Mouse (Mus musculus): ENCODE measurements at regions not wholly inside any gene's neighbourhood (a gene's known extent, or its start where the extent isn't known, plus 50 kb on each side); places are given as distances from the start of the nearest gene placed in this dataset.

DNA sequence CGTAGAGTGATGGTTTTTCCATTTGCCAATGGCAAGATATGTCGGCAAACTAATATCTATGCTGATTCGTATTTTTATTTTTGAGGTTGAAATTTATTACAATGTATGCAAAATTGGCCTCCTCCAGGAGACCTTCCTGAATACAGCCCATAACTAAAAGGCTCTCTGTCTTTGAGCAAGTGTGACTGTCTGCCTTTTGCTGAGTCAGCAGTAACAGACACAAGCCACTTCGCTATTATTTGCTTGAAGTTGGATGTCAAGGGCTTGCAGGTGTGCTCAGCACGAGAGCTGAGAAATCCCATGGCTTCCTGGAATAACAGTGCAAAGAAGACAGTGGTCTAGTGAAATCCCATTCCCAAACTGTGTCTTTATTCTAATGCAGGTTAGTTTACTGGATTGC is 56.9 kb downstream of the Dmrt2 start:
- Histone ChIP-seq H3K9ac (ENCODE audit: low read length) (no peak overlapping the region), H3K4me2 (ENCODE audit: low read depth) (no peak overlapping the region), H3K4me1 (ENCODE audit: control insufficient read depth, insufficient read depth, low read length) (peaks cover 3% of the 10 kb centered on the region; the same call in 1 of the 2 replicates), H3K27me3 (ENCODE audit: control insufficient read depth, insufficient read depth, low read length) (no peaks in the 10 kb centered on the region), H3K9me3 (ENCODE audit: control insufficient read depth, low read length) (no peaks in the 10 kb centered on the region), H3K4me3 (ENCODE audit: low read depth, low read length) (no peak overlapping the region), H3K27ac (ENCODE audit: low read depth, low read length) (no peak overlapping the region), H3K36me3 (ENCODE audit: control insufficient read depth, insufficient read depth, low read length) (no peaks in the 10 kb centered on the region)
- ATAC-seq (ENCODE audit: insufficient read depth, low FRiP score, low TSS enrichment) (no peak), DNase-seq (ENCODE audit: low spot score) (no peak)
- 84% methylated on average over 5 of the region's 5 CpGs for WGBS

DNA sequence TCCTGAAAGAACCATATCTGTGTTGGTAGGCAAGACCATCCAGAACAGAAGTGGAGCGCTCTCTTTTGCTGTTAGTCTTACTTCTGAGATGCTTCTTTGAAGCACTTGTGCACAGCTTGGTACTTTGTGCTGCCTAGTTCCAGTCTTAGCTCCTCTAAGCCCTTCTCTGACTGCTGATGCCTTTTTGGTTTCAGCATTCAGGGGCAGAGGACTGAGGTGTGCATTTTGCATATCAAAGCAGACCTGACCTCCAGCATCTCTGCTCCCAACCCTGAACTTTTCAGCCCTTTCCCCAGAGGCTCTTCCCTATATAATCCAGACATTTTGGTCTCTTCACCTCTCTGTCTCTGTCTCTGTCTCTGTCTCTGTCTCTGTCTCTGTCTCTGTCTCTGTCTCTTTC is 57.4 kb downstream of the Dmrt2 start:
- DNase-seq (ENCODE audit: low spot score) (no peak), ATAC-seq (ENCODE audit: insufficient read depth, low FRiP score, low TSS enrichment) (no peak)
- WGBS, result 100% methylated on average over 1 of the region's 1 CpGs
- Histone ChIP-seq H3K27me3 (ENCODE audit: control insufficient read depth, insufficient read depth, low read length) (no peaks in the 10 kb centered on the region), H3K27ac (ENCODE audit: low read depth, low read length) (no peak overlapping the region), H3K9ac (ENCODE audit: low read length) (no peak overlapping the region), H3K4me1 (ENCODE audit: control insufficient read depth, insufficient read depth, low read length) (peaks cover 3% of the 10 kb centered on the region; the same call in 1 of the 2 replicates), H3K9me3 (ENCODE audit: control insufficient read depth, low read length) (no peaks in the 10 kb centered on the region), H3K4me3 (ENCODE audit: low read depth, low read length) (no peak overlapping the region), H3K4me2 (ENCODE audit: low read depth) (no peak overlapping the region), H3K36me3 (ENCODE audit: control insufficient read depth, insufficient read depth, low read length) (no peaks in the 10 kb centered on the region)

DNA sequence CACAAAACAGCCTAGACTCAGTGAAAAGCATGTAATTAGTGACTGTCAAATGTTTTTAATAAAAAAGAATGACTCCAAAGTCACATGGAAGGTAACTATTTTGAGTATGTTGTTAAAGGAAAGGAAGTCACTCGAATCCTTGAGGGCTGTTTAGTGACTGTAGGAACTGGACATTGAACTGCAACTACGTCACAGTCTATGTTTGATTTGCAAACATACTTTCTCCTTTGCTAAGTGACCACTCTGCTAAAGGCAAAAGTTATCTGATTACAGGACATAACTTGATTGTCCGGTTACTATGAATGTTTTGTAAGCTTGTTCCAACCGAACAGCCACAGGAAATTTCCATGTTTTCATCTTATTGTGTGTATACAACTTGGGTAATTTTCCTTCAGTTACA is 106.2 kb downstream of the Dmrt2 start:
- H3K4me3 ChIP-seq (ENCODE audit: low read depth, low read length), result no peak overlapping the region
- no peaks in the 10 kb centered on the region for H3K27me3 ChIP-seq (ENCODE audit: control insufficient read depth, insufficient read depth, low read length)
- 89% methylated on average over 4 of the region's 4 CpGs for WGBS
- H3K36me3 ChIP-seq (ENCODE audit: control insufficient read depth, insufficient read depth, low read length), result no peaks in the 10 kb centered on the region
- H3K9me3 ChIP-seq (ENCODE audit: control insufficient read depth, low read length), result no peaks in the 10 kb centered on the region
- ATAC-seq (ENCODE audit: insufficient read depth, low FRiP score, low TSS enrichment), result no peak
- no peak overlapping the region for H3K9ac ChIP-seq (ENCODE audit: low read length)
- no peak overlapping the region for H3K4me2 ChIP-seq (ENCODE audit: low read depth)
- no peak overlapping the region for H3K27ac ChIP-seq (ENCODE audit: low read depth, low read length)
- no peaks in the 10 kb centered on the region for H3K4me1 ChIP-seq (ENCODE audit: control insufficient read depth, insufficient read depth, low read length)
- no peak for DNase-seq (ENCODE audit: low spot score)

DNA sequence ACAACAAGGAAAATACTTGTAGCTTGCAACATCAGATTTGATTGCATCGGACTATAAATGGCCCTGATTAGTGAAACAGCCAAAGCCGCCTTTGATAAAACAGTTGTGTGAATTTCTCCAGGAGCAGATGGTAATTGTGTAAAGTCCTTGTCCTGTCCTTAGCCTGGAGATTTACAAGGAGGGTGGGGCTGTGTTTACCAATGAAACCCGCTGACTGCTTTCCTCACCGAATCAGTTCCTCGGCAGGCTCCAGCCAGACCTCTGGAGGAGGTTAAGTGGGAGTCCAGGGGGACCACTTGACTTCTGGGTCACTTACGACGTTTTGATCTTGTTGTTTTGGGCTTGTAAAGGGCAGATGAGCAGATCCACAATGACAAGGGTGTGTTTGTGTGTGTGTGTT is 107.1 kb downstream of the Dmrt2 start:
- no peaks in the 10 kb centered on the region for H3K36me3 ChIP-seq (ENCODE audit: control insufficient read depth, insufficient read depth, low read length)
- ATAC-seq (ENCODE audit: insufficient read depth, low FRiP score, low TSS enrichment) (peak; percentile 27; the same call in 1 of the 2 replicates), DNase-seq (ENCODE audit: low spot score) (no peak)
- WGBS, result 37% methylated on average over 7 of the region's 7 CpGs
- no peaks in the 10 kb centered on the region for H3K27me3 ChIP-seq (ENCODE audit: control insufficient read depth, insufficient read depth, low read length)
- H3K4me3 ChIP-seq (ENCODE audit: low read depth, low read length), result no peak overlapping the region
- H3K4me2 ChIP-seq (ENCODE audit: low read depth), result no peak overlapping the region
- H3K9ac ChIP-seq (ENCODE audit: low read length), result no peak overlapping the region
- H3K27ac ChIP-seq (ENCODE audit: low read depth, low read length), result no peak overlapping the region
- no peaks in the 10 kb centered on the region for H3K4me1 ChIP-seq (ENCODE audit: control insufficient read depth, insufficient read depth, low read length)
- H3K9me3 ChIP-seq (ENCODE audit: control insufficient read depth, low read length), result no peaks in the 10 kb centered on the region

DNA sequence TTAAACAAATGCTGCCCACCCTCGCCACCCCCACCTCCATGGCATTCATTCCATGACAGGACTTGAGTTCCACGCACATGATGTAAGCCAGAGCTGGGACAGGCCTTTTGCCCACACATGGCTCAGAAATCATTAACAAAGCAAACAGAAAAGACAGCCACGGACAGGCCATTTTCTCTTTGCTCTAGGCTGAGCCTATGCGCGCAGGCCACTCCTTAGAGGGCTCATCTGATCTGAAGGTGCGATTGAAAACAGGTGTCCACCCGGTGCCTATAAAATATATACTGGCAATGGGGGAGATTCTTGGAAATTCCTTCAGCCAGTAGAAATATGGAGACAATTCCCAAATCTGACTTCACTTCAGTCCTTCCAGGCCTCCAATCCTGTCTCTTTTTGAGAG is 109.1 kb downstream of the Dmrt2 start:
- H3K9me3 ChIP-seq (ENCODE audit: control insufficient read depth, low read length), result no peaks in the 10 kb centered on the region
- 79% methylated on average over 7 of the region's 7 CpGs for WGBS
- ATAC-seq (ENCODE audit: insufficient read depth, low FRiP score, low TSS enrichment) (no peak), DNase-seq (ENCODE audit: low spot score) (no peak)
- no peaks in the 10 kb centered on the region for H3K4me1 ChIP-seq (ENCODE audit: control insufficient read depth, insufficient read depth, low read length)
- no peak overlapping the region for H3K4me3 ChIP-seq (ENCODE audit: low read depth, low read length)
- no peak overlapping the region for H3K9ac ChIP-seq (ENCODE audit: low read length)
- no peaks in the 10 kb centered on the region for H3K27me3 ChIP-seq (ENCODE audit: control insufficient read depth, insufficient read depth, low read length)
- H3K27ac ChIP-seq (ENCODE audit: low read depth, low read length), result no peak overlapping the region
- no peaks in the 10 kb centered on the region for H3K36me3 ChIP-seq (ENCODE audit: control insufficient read depth, insufficient read depth, low read length)
- no peak overlapping the region for H3K4me2 ChIP-seq (ENCODE audit: low read depth)

DNA sequence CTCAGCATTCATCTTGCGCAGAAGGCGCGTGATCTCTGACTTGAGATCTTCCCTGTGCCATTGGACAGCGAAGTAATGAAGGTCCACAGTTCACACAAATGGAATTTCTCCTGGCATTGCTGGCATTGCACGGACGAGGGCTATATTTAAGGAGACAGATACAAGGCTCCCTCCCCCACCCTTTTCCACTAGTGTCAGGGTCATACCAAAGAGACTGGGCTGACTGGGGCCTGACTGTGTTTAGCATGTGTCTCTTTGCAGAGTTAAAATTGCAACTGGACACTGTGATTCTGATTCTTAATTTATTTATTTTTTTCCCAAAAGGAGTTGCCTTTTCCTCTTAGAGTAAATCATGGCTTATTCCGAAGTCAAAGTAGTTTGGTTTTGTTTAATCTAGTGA is 130.5 kb downstream of the Dmrt2 start:
- no peaks in the 10 kb centered on the region for H3K27me3 ChIP-seq (ENCODE audit: control insufficient read depth, insufficient read depth, low read length)
- H3K4me1 ChIP-seq (ENCODE audit: control insufficient read depth, insufficient read depth, low read length), result no peaks in the 10 kb centered on the region
- 90% methylated on average over 7 of the region's 7 CpGs for WGBS
- H3K4me3 ChIP-seq (ENCODE audit: low read depth, low read length), result no peak overlapping the region
- H3K4me2 ChIP-seq (ENCODE audit: low read depth), result no peak overlapping the region
- no peak overlapping the region for H3K9ac ChIP-seq (ENCODE audit: low read length)
- no peaks in the 10 kb centered on the region for H3K9me3 ChIP-seq (ENCODE audit: control insufficient read depth, low read length)
- H3K27ac ChIP-seq (ENCODE audit: low read depth, low read length), result no peak overlapping the region
- H3K36me3 ChIP-seq (ENCODE audit: control insufficient read depth, insufficient read depth, low read length), result no peaks in the 10 kb centered on the region
- DNase-seq (ENCODE audit: low spot score) (no peak), ATAC-seq (ENCODE audit: insufficient read depth, low FRiP score, low TSS enrichment) (no peak)

DNA sequence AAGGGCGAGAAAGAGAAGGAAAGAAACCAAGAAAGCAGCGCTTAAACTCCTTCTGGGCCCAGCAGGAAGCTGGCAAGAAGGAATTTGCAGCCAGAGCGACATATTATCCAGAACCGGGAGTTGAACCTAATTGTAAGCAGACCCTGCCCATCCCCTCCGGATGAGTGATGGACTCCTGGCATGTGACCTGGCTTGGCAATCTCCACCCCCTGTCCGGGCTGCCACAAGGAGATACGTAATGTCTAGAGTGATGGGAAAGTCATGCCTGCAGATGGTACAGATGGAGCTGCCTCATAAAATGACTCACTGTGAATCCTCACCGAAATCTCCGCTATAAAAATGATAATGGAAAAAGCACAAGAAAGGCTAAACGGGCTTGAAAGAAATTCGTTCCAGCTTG is 133.1 kb downstream of the Dmrt2 start:
- Histone ChIP-seq H3K4me1 (ENCODE audit: control insufficient read depth, insufficient read depth, low read length) (no peaks in the 10 kb centered on the region), H3K4me3 (ENCODE audit: low read depth, low read length) (no peak overlapping the region), H3K27ac (ENCODE audit: low read depth, low read length) (no peak overlapping the region), H3K9me3 (ENCODE audit: control insufficient read depth, low read length) (no peaks in the 10 kb centered on the region), H3K27me3 (ENCODE audit: control insufficient read depth, insufficient read depth, low read length) (no peaks in the 10 kb centered on the region), H3K4me2 (ENCODE audit: low read depth) (no peak overlapping the region), H3K36me3 (ENCODE audit: control insufficient read depth, insufficient read depth, low read length) (no peaks in the 10 kb centered on the region), H3K9ac (ENCODE audit: low read length) (no peak overlapping the region)
- DNase-seq (ENCODE audit: low spot score) (no peak), ATAC-seq (ENCODE audit: insufficient read depth, low FRiP score, low TSS enrichment) (no peak)
- WGBS, result 55% methylated on average over 11 of the region's 11 CpGs

DNA sequence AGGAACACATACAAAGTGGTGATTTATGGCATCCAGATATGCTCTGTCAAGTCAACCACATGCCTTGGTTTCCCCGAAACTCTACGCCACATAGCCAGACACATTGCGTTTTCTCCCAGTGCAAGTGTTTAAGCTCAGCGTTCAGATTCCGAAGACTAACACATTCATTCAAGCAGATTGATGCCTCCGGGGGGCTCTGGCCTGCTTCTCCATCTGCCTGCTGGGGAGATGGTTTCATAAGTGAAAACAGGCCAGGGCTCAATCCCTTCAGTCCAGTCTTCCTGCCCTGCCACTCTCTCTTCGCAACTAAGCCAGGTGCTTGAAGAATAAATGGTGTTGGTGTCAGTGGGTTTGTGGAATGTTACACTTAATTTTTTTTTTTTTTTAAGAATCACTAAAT is 141.4 kb downstream of the Dmrt2 start:
- H3K27ac ChIP-seq (ENCODE audit: low read depth, low read length), result no peak overlapping the region
- H3K9me3 ChIP-seq (ENCODE audit: control insufficient read depth, low read length), result no peaks in the 10 kb centered on the region
- no peak overlapping the region for H3K4me2 ChIP-seq (ENCODE audit: low read depth)
- H3K36me3 ChIP-seq (ENCODE audit: control insufficient read depth, insufficient read depth, low read length), result no peaks in the 10 kb centered on the region
- H3K9ac ChIP-seq (ENCODE audit: low read length), result no peak overlapping the region
- no peaks in the 10 kb centered on the region for H3K4me1 ChIP-seq (ENCODE audit: control insufficient read depth, insufficient read depth, low read length)
- H3K4me3 ChIP-seq (ENCODE audit: low read depth, low read length), result no peak overlapping the region
- DNase-seq (ENCODE audit: low spot score) (no peak), ATAC-seq (ENCODE audit: insufficient read depth, low FRiP score, low TSS enrichment) (no peak)
- WGBS, result 81% methylated on average over 7 of the region's 7 CpGs
- no peaks in the 10 kb centered on the region for H3K27me3 ChIP-seq (ENCODE audit: control insufficient read depth, insufficient read depth, low read length)

DNA sequence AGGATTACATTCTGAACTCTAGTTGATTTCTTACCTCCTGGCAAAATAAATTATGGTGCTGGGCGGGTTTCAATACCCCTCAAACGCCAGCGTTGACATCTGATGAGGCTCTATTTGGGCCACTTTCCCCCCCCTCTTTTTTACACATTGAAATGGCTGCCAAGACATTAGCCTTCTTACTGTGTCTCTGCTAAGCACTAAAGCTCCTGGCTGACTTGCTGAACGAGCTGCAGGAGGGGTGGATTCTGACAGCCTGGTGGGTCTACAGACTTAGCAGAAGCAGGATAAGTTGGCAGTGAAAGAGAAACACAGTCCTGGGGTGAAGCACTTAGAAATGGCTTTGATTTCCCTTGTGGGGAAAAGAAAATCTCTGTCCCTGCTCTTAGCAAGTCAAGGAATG is 172.9 kb downstream of the Dmrt2 start:
- Histone ChIP-seq H3K4me2 (ENCODE audit: low read depth) (no peak overlapping the region), H3K36me3 (ENCODE audit: control insufficient read depth, insufficient read depth, low read length) (no peaks in the 10 kb centered on the region), H3K27me3 (ENCODE audit: control insufficient read depth, insufficient read depth, low read length) (no peaks in the 10 kb centered on the region), H3K4me1 (ENCODE audit: control insufficient read depth, insufficient read depth, low read length) (no peaks in the 10 kb centered on the region), H3K4me3 (ENCODE audit: low read depth, low read length) (no peak overlapping the region), H3K9ac (ENCODE audit: low read length) (no peak overlapping the region), H3K9me3 (ENCODE audit: control insufficient read depth, low read length) (no peaks in the 10 kb centered on the region), H3K27ac (ENCODE audit: low read depth, low read length) (no peak overlapping the region)
- DNase-seq (ENCODE audit: low spot score), result no peak
- ATAC-seq (ENCODE audit: insufficient read depth, low FRiP score, low TSS enrichment), result no peak
- WGBS, result 74% methylated on average over 4 of the region's 4 CpGs
